Mouse (Mus musculus) cortical plate, adult 2 months (tissue): ENCODE measurements around the gene Ptprj.

Experiments used
- CTCF ChIP-seq: fragments of 200-500 bp; IDR thresholded peaks from 2 replicates; pipeline ENCODE4 v1.5.1; 2011; ENCODE audit warnings: mild to moderate bottlenecking, control low read depth, low read length; ENCODE audit not compliant: insufficient read depth; ENCODE audit errors: extremely low read depth
- POLR2A ChIP-seq: fragments of 200-500 bp; IDR thresholded peaks from 2 replicates; pipeline ENCODE4 v1.6.1; 2011; ENCODE audit warnings: mild to moderate bottlenecking, low read length, control low read depth; ENCODE audit not compliant: insufficient read depth; ENCODE audit errors: extremely low read depth

DNA sequence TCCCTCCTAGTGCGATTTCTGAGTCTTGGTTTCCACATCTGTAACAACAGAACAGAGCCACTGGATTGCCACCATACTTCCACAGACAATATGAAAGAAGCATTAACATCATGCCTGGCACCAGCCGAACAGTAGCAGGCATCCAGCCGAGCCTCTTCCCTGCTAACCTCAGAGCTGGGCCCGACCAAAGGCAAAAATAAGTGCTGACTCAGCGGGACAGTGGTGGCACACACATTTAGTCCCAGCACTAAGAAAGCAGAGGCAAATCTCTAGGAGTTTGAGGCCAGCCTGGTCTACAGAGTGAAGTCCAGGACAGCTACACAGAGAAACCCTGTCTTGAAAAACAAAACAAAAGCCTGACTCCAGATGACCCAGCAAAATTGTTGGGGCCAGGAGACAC, 24.7 kb downstream of the Ptprj start:
- no peak for TF ChIP-seq CTCF
- TF ChIP-seq POLR2A: no peak
